In genomic region chr7:82581802-82582201, GRCm38 (mm10) we compare ENCODE assay signal across 19 mouse cellular contexts.
"Had no signal": no experiment of that assay in that cellular context is flagged by ENCODE, and none has a peak within 500 bp of the region (broad histone marks: within the 10 kb centered on the region; RNA-seq: fewer than 3 reads in every experiment).

No protein-coding gene starts in this region.

- ATAC-seq: liver, postnatal 0 days; lung, postnatal 0 days had no signal

- H3K9ac ChIP-seq: liver, postnatal 0 days; lung, embryonic 15.5 days; midbrain, embryonic 12.5 days; neural tube, embryonic 12.5 days had no signal

- H3K27me3 ChIP-seq: lung, embryonic 15.5 days; midbrain, embryonic 12.5 days; neural tube, embryonic 12.5 days had no signal

- H3K4me2 ChIP-seq: lung, embryonic 15.5 days; midbrain, embryonic 12.5 days; neural tube, embryonic 12.5 days had no signal

- H3K4me1 ChIP-seq: lung, embryonic 15.5 days; midbrain, embryonic 10.5 days; midbrain, embryonic 12.5 days; neural tube, embryonic 12.5 days had no signal

- H3K27ac ChIP-seq: lung, embryonic 15.5 days; macrophage; midbrain, embryonic 10.5 days; midbrain, embryonic 12.5 days; neural tube, embryonic 12.5 days had no signal

- H3K9me3 ChIP-seq: lung, embryonic 15.5 days; midbrain, embryonic 10.5 days; midbrain, embryonic 12.5 days; neural tube, embryonic 12.5 days had no signal

- H3K36me3 ChIP-seq: lung, embryonic 15.5 days; midbrain, embryonic 10.5 days; midbrain, embryonic 12.5 days; neural tube, embryonic 12.5 days had no signal

- H3K4me3 ChIP-seq: lung, embryonic 15.5 days; midbrain, embryonic 10.5 days; midbrain, embryonic 12.5 days; neural tube, embryonic 12.5 days had no signal

- DNase-seq: liver, postnatal 0 days; lung, adult 2 months; lung, postnatal 14 days; lung, postnatal 36 days; midbrain, embryonic 14.5 days; retina, postnatal 1 day; right cerebral cortex, adult 18-20 months; right cerebral cortex, postnatal 25 days; right cerebral cortex, postnatal 4 days; spleen, adult 18-20 months; thymus, adult 18-20 months; thymus, postnatal 14 days; thymus, postnatal 36 days had no signal
